Mouse (Mus musculus): ENCODE data around the gene Foxred2. TPM values are rescaled to one million over a fixed set of nuclear protein-coding genes. Genes with fewer than 3 reads are reported as not detected.
A peak's percentile ranks its signal among the peaks of the same experiment; 100 is the strongest.

Foxred2 gene
- 1.1 and 1.7 TPM in 2 replicates for polyA plus RNA-seq (2012; rRNA removed)

GRCm38 (mm10) chr15:77956404-77956901 lies at the start of gene Foxred2:
Gene Foxred2 (minus strand): TSS chr15:77956722.
- under 1% methylated on average over 39 of the region's 39 CpGs for WGBS
- no peak for DNase-seq (ENCODE audit: low read depth, low spot score)

- DNase-seq (ENCODE audit: low read depth, low spot score) = peak; percentile 53
- 13% methylated on average over 9 of the region's 9 CpGs for WGBS
Measured at GRCm38 (mm10) chr15:78003929-78004328, 47.4 kb upstream of the Foxred2 start.

- 33% methylated on average over 5 of the region's 5 CpGs for WGBS
- no peak for DNase-seq (ENCODE audit: low read depth, low spot score)
Measured at GRCm38 (mm10) chr15:78001400-78001799, 44.9 kb upstream of the Foxred2 start.

GRCm38 (mm10) chr15:77988541-77988940 lies 32.0 kb upstream of the Foxred2 start:
- no peak for DNase-seq (ENCODE audit: low read depth, low spot score)
- WGBS = 44% methylated on average over 5 of the region's 5 CpGs

DNA sequence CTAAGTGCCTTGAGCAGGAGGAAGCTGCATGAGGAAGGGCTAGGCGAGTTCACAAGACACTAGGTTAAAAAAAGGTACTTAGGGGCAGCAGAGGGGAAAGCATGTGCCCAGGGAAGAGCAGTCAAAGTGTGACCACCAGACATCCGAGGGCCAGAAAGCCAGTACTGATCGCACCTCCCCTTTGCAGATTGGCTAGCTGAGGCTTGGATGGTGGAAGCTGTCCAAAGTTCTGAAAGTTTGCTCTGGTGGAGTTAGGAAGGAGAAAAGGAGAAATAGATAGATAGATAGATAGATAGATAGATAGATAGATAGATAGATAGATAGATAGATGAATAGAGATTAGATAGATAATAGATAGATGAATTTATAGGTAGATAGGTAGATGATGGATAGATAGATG lies 26.9 kb upstream of the Foxred2 start:
- no peak for DNase-seq (ENCODE audit: low read depth, low spot score)
- WGBS = 18% methylated on average over 3 of the region's 3 CpGs

GRCm38 (mm10) chr15:77982195-77982939 lies 25.8 kb upstream of the Foxred2 start:
- 20% methylated on average over 18 of the region's 18 CpGs for WGBS
- peak; percentile 11 for DNase-seq (ENCODE audit: low read depth, low spot score)

- no peak for DNase-seq (ENCODE audit: low read depth, low spot score)
- WGBS = 53% methylated on average over 5 of the region's 5 CpGs
Measured at GRCm38 (mm10) chr15:77981181-77981680, 24.7 kb upstream of the Foxred2 start.

DNA sequence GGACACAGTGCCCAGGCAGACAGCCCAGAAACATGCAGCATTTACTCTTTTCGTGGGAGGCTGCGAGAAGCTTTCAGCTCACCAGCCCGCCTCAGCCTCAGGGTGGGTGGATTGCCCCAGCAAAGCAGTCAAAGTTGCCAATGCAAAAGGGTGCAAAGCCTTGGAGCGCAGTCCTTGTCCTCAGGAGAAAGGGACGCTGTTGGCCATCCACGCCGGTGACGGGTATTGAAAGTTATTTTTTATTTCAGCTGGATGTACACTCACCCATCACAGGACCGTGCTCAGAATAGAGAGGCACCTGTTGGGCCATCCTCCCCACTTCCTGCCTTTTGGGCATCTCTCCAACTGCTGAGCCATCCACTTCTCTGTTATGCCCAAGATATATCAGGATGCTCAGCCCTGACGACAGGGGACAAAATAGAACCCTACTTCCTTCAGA lies 22.9 kb upstream of the Foxred2 start:
- DNase-seq (ENCODE audit: low read depth, low spot score) = no peak
- 76% methylated on average over 10 of the region's 10 CpGs for WGBS

GRCm38 (mm10) chr15:77977663-77978062 lies 21.1 kb upstream of the Foxred2 start:
- WGBS = 42% methylated on average over 3 of the region's 3 CpGs
- no peak for DNase-seq (ENCODE audit: low read depth, low spot score)

GRCm38 (mm10) chr15:77974165-77974841 lies 17.8 kb upstream of the Foxred2 start:
- DNase-seq (ENCODE audit: low read depth, low spot score) = no peak
- WGBS = 63% methylated on average over 6 of the region's 6 CpGs

GRCm38 (mm10) chr15:77970470-77971292 lies 14.2 kb upstream of the Foxred2 start, which contains the start of gene Eif3d:
Gene Eif3d (minus strand): TSS chr15:77970813.
- WGBS = under 1% methylated on average over 72 of the region's 72 CpGs

GRCm38 (mm10) chr15:77969940-77970469 lies 13.5 kb upstream of the Foxred2 start:
- DNase-seq (ENCODE audit: low read depth, low spot score) = no peak
- WGBS = 1% methylated on average over 15 of the region's 15 CpGs

More at GRCm38 (mm10) chr15:77970470-77971292, 14.2 kb upstream of the Foxred2 start, which contains the start of gene Eif3d:
- DNase-seq (ENCODE audit: low read depth, low spot score) = peak; percentile 55

DNA sequence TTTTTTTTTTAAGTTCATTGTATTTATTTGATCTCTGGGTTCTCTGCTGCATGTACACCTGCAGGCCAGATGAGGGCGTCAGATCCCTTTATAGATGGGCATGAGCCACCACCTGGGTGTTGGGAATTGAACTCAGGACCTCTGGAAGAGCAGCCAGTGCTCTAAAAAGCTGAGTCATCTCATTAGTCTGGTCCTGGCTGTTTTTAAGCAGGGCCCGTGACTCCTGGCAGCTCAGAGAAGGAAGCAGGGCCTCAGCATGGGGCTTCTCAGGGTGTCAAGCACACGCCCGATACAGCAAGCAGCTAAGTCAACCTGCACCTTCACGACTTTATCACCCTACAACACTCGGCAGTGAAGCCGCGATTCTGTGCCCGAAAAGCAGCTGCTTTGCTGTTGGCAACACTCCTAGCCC lies 8.6 kb upstream of the Foxred2 start:
- 58% methylated on average over 9 of the region's 9 CpGs for WGBS
- no peak for DNase-seq (ENCODE audit: low read depth, low spot score)

- 94% methylated on average over 5 of the region's 5 CpGs for WGBS
- DNase-seq (ENCODE audit: low read depth, low spot score) = no peak
Measured at GRCm38 (mm10) chr15:77962447-77962846, 5.9 kb upstream of the Foxred2 start.

DNA sequence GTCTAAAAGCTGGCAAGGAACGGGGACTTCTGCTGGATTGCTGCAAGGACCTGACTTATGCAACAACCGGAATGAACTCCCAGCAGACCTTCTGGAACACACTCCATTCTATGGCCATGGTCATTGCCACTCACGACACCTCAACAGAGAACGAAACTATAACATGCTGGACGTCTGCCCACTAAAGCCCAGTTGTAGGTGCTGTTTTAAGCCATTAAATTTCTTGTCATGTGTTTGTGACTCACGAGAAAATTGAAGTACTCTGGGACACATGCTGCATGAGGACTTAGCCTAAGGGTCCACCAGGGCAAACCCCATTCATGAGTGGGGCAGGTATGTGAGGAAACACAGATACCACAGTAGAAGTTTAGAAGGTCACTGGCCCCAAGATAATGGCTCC lies 4.2 kb upstream of the Foxred2 start:
- DNase-seq (ENCODE audit: low read depth, low spot score) = no peak
- 86% methylated on average over 6 of the region's 6 CpGs for WGBS

- 47% methylated on average over 3 of the region's 3 CpGs for WGBS
- no peak for DNase-seq (ENCODE audit: low read depth, low spot score)
Measured at GRCm38 (mm10) chr15:77958071-77958470, 1.5 kb upstream of the Foxred2 start.

DNA sequence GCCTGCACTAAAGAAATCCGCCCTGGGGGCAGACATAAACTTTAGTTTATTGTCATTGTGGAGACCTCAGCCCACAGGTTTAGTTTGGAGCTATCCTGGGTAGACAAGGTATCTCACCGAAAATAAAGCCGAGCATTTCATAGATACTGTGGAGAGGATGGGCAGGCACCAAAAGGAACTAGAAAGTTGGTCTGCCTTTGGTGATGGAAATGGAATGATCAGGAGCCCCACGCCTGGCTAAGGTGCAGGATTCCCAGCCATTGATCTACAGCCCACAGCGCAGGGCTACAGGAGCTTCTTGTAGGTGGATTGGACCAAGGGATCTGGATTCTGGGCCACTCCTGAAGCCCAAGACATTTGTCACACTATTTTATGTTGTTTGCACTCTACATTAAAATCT lies 1.1 kb upstream of the Foxred2 start:
- no peak for DNase-seq (ENCODE audit: low read depth, low spot score)
- 32% methylated on average over 5 of the region's 5 CpGs for WGBS

GRCm38 (mm10) chr15:77955440-77956403 lies 800 bp downstream of the Foxred2 start:
- no peak for DNase-seq (ENCODE audit: low read depth, low spot score)
- 13% methylated on average over 52 of the region's 52 CpGs for WGBS
